Mouse (Mus musculus) midbrain, embryonic 14.5 days (tissue): Measurements from ENCODE around the gene 2810408A11Rik. TPM values are rescaled to one million over a fixed set of nuclear protein-coding genes. Genes with fewer than 3 reads are reported as not detected.

Experiments
- ATAC-seq: fragments of 200-750 bp; cut with Nextera tagmentation; 2 replicates; pipeline ENCODE4 v1.8.0; 2017; ENCODE audit warnings: moderate number of reproducible peaks, moderate library complexity; ENCODE audit not compliant: low FRiP score, low TSS enrichment
- DNase-seq: peaks from one replicate; pipeline ENCODE4 v3.0.0-alpha.2; 2015
- H3K27ac ChIP-seq: fragments of 300-500 bp; sonication (generic); replicated peaks from 2 replicates; pipeline ENCODE4 v1.5.1; 2014; ENCODE audit warnings: mild to moderate bottlenecking, low read depth, low read length, moderate library complexity
- H3K27me3 ChIP-seq: fragments of 300-500 bp; sonication (generic); 2 replicates; pipeline ENCODE4 v1.6.1; 2014; ENCODE audit warnings: low read length, control low read depth, mixed read lengths; ENCODE audit not compliant: control insufficient read depth, insufficient read depth
- H3K36me3 ChIP-seq: fragments of 300-500 bp; sonication (generic); 2 replicates; pipeline ENCODE4 v1.6.1; 2014; ENCODE audit warnings: low read length, control low read depth; ENCODE audit not compliant: control insufficient read depth, insufficient read depth
- H3K4me1 ChIP-seq: fragments of 300-500 bp; sonication (generic); 2 replicates; pipeline ENCODE4 v1.6.1; 2014; ENCODE audit warnings: mild to moderate bottlenecking, antibody characterized with exemption, low read length, control low read depth; ENCODE audit not compliant: control insufficient read depth, insufficient read depth
- H3K4me2 ChIP-seq: fragments of 300-500 bp; sonication (generic); 2 replicates; pipeline ENCODE4 v1.6.1; 2014; ENCODE audit warnings: mild to moderate bottlenecking, low read length, moderate library complexity
- H3K4me3 ChIP-seq: fragments of 300-500 bp; sonication (generic); replicated peaks from 2 replicates; pipeline ENCODE4 v1.5.1; 2014; ENCODE audit warnings: low read depth, low read length
- H3K9ac ChIP-seq: fragments of 300-500 bp; sonication (generic); replicated peaks from 2 replicates; pipeline ENCODE4 v1.6.1; 2014; ENCODE audit warnings: mild to moderate bottlenecking, low read length, moderate library complexity
- H3K9me3 ChIP-seq: fragments of 300-500 bp; sonication (generic); 2 replicates; pipeline ENCODE4 v1.6.1; 2016; ENCODE audit warnings: low read length, control low read depth, mixed read lengths; ENCODE audit not compliant: control insufficient read depth
- WGBS: fragments of 180-500 bp; shearing (Covaris S2); extraction: QIAGEN DNeasy Blood & Tissue Kit; methylation state at CpG from one replicate; pipeline ENCODE4 v1.1.7; 2014; 5-methylcytosine and 5-hydroxymethylcytosine counted together
- polyA plus RNA-seq: library from polyadenylated mRNA; unstranded; fragments of >200 nt; fragmentation: Nextera tagmentation; extraction: Ambion mirVana; gene quantifications from 2 replicates; pipeline ENCODE4 v1.2.1, GENCODE M21; 2014

The 2810408A11Rik gene
- polyA plus RNA-seq, 1 experiment from 2014 or later: 13.0 TPM

- H3K4me1 ChIP-seq: peaks cover 9% of the 10 kb centered on the region
- no peak for DNase-seq
- H3K36me3 ChIP-seq: peaks cover 13% of the 10 kb centered on the region
- no peak overlapping the region for H3K4me3 ChIP-seq
- H3K9ac ChIP-seq: peak overlapping the region; percentile 52; the same call in 1 of the 2 replicates
- no peaks in the 10 kb centered on the region for H3K9me3 ChIP-seq
- ATAC-seq: no peak
- H3K4me2 ChIP-seq: peak overlapping the region; percentile 64; the same call in 1 of the 2 replicates
- 69% methylated on average over 3 of the region's 3 CpGs for WGBS
- no peak overlapping the region; the same call in 1 of the 2 replicates for H3K27ac ChIP-seq
- no peaks in the 10 kb centered on the region for H3K27me3 ChIP-seq
These were observed 22.0 kb upstream of the 2810408A11Rik start for GRCm38 (mm10) chr11:69922796-69923195.

GRCm38 (mm10) chr11:69922012-69922756, 21.4 kb upstream of the 2810408A11Rik start:
- ATAC-seq (no peak), DNase-seq (no peak)
- Histone ChIP-seq H3K27ac (peak overlapping the region; percentile 87), H3K36me3 (peaks cover 19% of the 10 kb centered on the region), H3K9ac (peak overlapping the region; percentile 52), H3K27me3 (no peaks in the 10 kb centered on the region), H3K9me3 (no peaks in the 10 kb centered on the region), H3K4me2 (peak overlapping the region; percentile 64), H3K4me1 (peaks cover 9% of the 10 kb centered on the region), H3K4me3 (peak overlapping the region; percentile 91)
- WGBS: 2% methylated on average over 12 of the region's 12 CpGs

- H3K9me3 ChIP-seq: no peaks in the 10 kb centered on the region
- H3K4me3 ChIP-seq: peak within 1 kb of the TSS; percentile 91
- peak within 1 kb of the TSS; percentile 99 for H3K4me2 ChIP-seq
- peak within 1 kb of the TSS; percentile 86 for H3K9ac ChIP-seq
- H3K36me3 ChIP-seq: peaks cover 27% of the 10 kb centered on the region
- H3K27ac ChIP-seq: peak within 1 kb of the TSS; percentile 94
- peak; percentile 97 for ATAC-seq
- DNase-seq: peak; percentile 100
- H3K4me1 ChIP-seq: peaks cover 9% of the 10 kb centered on the region
- under 1% methylated on average over 78 of the region's 78 CpGs for WGBS
- no peaks in the 10 kb centered on the region for H3K27me3 ChIP-seq
These were observed 20.6 kb upstream of the 2810408A11Rik start, which contains the start of gene Eif5a for GRCm38 (mm10) chr11:69921114-69922011. TSS of gene Eif5a (minus strand) at chr11:69921958.

- H3K27me3 ChIP-seq: no peaks in the 10 kb centered on the region
These were observed 19.7 kb upstream of the 2810408A11Rik start for GRCm38 (mm10) chr11:69920266-69921031.

GRCm38 (mm10) chr11:69919661-69920265, 19.0 kb upstream of the 2810408A11Rik start:
- H3K36me3 ChIP-seq: peaks cover 42% of the 10 kb centered on the region
- 3% methylated on average over 17 of the region's 17 CpGs for WGBS

More at GRCm38 (mm10) chr11:69920266-69921031, 19.7 kb upstream of the 2810408A11Rik start:
- H3K27ac ChIP-seq: peak overlapping the region; percentile 94
- peak overlapping the region; percentile 91 for H3K4me3 ChIP-seq
- H3K4me2 ChIP-seq: peak overlapping the region; percentile 99
- H3K9me3 ChIP-seq: no peaks in the 10 kb centered on the region
- DNase-seq (peak; percentile 53), ATAC-seq (peak; percentile 41)
- WGBS: under 1% methylated on average over 64 of the region's 65 CpGs
- peak overlapping the region; percentile 86 for H3K9ac ChIP-seq
- H3K36me3 ChIP-seq: peaks cover 36% of the 10 kb centered on the region
- H3K4me1 ChIP-seq: peaks cover 9% of the 10 kb centered on the region

GRCm38 (mm10) chr11:69919053-69919452, 18.3 kb upstream of the 2810408A11Rik start:
- Histone ChIP-seq H3K27me3 (no peaks in the 10 kb centered on the region), H3K36me3 (peaks cover 42% of the 10 kb centered on the region), H3K4me3 (no peak overlapping the region), H3K9ac (0 out of 2 replicates have a peak overlapping the region, but pooled peaks have one; percentile 86), H3K4me1 (peaks cover 21% of the 10 kb centered on the region), H3K4me2 (peak overlapping the region; percentile 99), H3K27ac (no peak overlapping the region), H3K9me3 (no peaks in the 10 kb centered on the region)
- no peak for DNase-seq
- ATAC-seq: no peak
- 86% methylated on average over 9 of the region's 9 CpGs for WGBS

More at GRCm38 (mm10) chr11:69919661-69920265, 19.0 kb upstream of the 2810408A11Rik start:
- DNase-seq (peak; percentile 68), ATAC-seq (no peak)
- Histone ChIP-seq H3K4me1 (peaks cover 16% of the 10 kb centered on the region), H3K27ac (peak overlapping the region; percentile 94; the same call in 1 of the 2 replicates), H3K4me3 (peak overlapping the region; percentile 91), H3K27me3 (no peaks in the 10 kb centered on the region), H3K4me2 (peak overlapping the region; percentile 99), H3K9me3 (no peaks in the 10 kb centered on the region), H3K9ac (peak overlapping the region; percentile 86)

- 89% methylated on average over 5 of the region's 5 CpGs for WGBS
- Histone ChIP-seq H3K9me3 (no peaks in the 10 kb centered on the region), H3K4me1 (peaks cover 26% of the 10 kb centered on the region), H3K27me3 (no peaks in the 10 kb centered on the region), H3K36me3 (peaks cover 48% of the 10 kb centered on the region), H3K9ac (no peak overlapping the region), H3K4me3 (no peak overlapping the region), H3K4me2 (no peak overlapping the region), H3K27ac (no peak overlapping the region)
- DNase-seq: no peak
- ATAC-seq: no peak
These were observed 17.3 kb upstream of the 2810408A11Rik start for GRCm38 (mm10) chr11:69918118-69918517.
